Mouse (Mus musculus): ENCODE data around the gene Ctla2a. TPM values are rescaled to one million over a fixed set of nuclear protein-coding genes. Genes with fewer than 3 reads are reported as not detected.
A peak's percentile ranks its signal among the peaks of the same experiment; 100 is the strongest.
"Not testable (repeated sequence)": the region's sequence is repeated elsewhere in the genome, so short reads cannot be mapped to it uniquely, and the experiment has no call there.

Ctla2a gene
- polyA plus RNA-seq, 2 experiments = 18.4 to 30.2 TPM

GRCm38 (mm10) chr13:60897328-60897727 lies 39.1 kb downstream of the Ctla2a start, which contains the start of gene Ctla2b:
Gene Ctla2b (minus strand): TSS chr13:60897447.
- Histone ChIP-seq H3K4me2 (replicated peaks; ENCODE audit: low read depth, low read length, severe bottlenecking) (no peak within 1 kb of the TSS), H3K9me3 (ENCODE audit: control insufficient read depth, low read length) (no peaks in the 10 kb centered on the region), H3K4me3 (replicated peaks; ENCODE audit: low read length) (no peak within 1 kb of the TSS), H3K27me3 (ENCODE audit: control insufficient read depth, insufficient read depth, low read length) (no peaks in the 10 kb centered on the region), H3K27ac (replicated peaks; ENCODE audit: low read depth, low read length) (no peak within 1 kb of the TSS), H3K4me1 (ENCODE audit: control insufficient read depth, insufficient read depth, low read length) (no peaks in the 10 kb centered on the region), H3K36me3 (ENCODE audit: control insufficient read depth, insufficient read depth, low read length) (no peaks in the 10 kb centered on the region), H3K9ac (ENCODE audit: low read depth, low read length, severe bottlenecking) (no peak within 1 kb of the TSS)
- DNase-seq (ENCODE audit: low spot score) (peak; percentile 4), ATAC-seq (ENCODE audit: low FRiP score, low read depth) (no peak)
- 69% methylated on average over 3 of the region's 3 CpGs for WGBS
- no peak for TF ChIP-seq POLR2A (IDR thresholded peaks at IDR 0.05; ENCODE audit: borderline replicate concordance, extremely low read depth, insufficient read depth, insufficient read length)

GRCm38 (mm10) chr13:60896794-60897193 lies 39.6 kb downstream of the Ctla2a start, which contains the start of gene Gm49392:
Gene Gm49392 (minus strand): TSS chr13:60896894.
- not testable (repeated sequence) for H3K36me3 ChIP-seq (ENCODE audit: control insufficient read depth, insufficient read depth, low read length); H3K9ac ChIP-seq (ENCODE audit: low read depth, low read length, severe bottlenecking); ATAC-seq (ENCODE audit: low FRiP score, low read depth); H3K27ac ChIP-seq (replicated peaks; ENCODE audit: low read depth, low read length); H3K4me3 ChIP-seq (replicated peaks; ENCODE audit: low read length); DNase-seq (ENCODE audit: low spot score); H3K27me3 ChIP-seq (ENCODE audit: control insufficient read depth, insufficient read depth, low read length); H3K4me1 ChIP-seq (ENCODE audit: control insufficient read depth, insufficient read depth, low read length); H3K4me2 ChIP-seq (replicated peaks; ENCODE audit: low read depth, low read length, severe bottlenecking); H3K9me3 ChIP-seq (ENCODE audit: control insufficient read depth, low read length)
- WGBS = 84% methylated on average over 7 of the region's 8 CpGs

- no peak for TF ChIP-seq POLR2A (IDR thresholded peaks at IDR 0.05; ENCODE audit: borderline replicate concordance, extremely low read depth, insufficient read depth, insufficient read length)
- Histone ChIP-seq H3K36me3 (ENCODE audit: control insufficient read depth, insufficient read depth, low read length) (no peaks in the 10 kb centered on the region), H3K9ac (ENCODE audit: low read depth, low read length, severe bottlenecking) (no peak overlapping the region), H3K9me3 (ENCODE audit: control insufficient read depth, low read length) (no peaks in the 10 kb centered on the region), H3K4me2 (replicated peaks; ENCODE audit: low read depth, low read length, severe bottlenecking) (no peak overlapping the region), H3K4me3 (replicated peaks; ENCODE audit: low read length) (no peak overlapping the region), H3K4me1 (ENCODE audit: control insufficient read depth, insufficient read depth, low read length) (no peaks in the 10 kb centered on the region), H3K27me3 (ENCODE audit: control insufficient read depth, insufficient read depth, low read length) (no peaks in the 10 kb centered on the region), H3K27ac (replicated peaks; ENCODE audit: low read depth, low read length) (no peak overlapping the region)
- no peak for DNase-seq (ENCODE audit: low spot score)
- no peak for ATAC-seq (ENCODE audit: low FRiP score, low read depth)
Observed at GRCm38 (mm10) chr13:60895406-60896160, 40.8 kb downstream of the Ctla2a start.

DNA sequence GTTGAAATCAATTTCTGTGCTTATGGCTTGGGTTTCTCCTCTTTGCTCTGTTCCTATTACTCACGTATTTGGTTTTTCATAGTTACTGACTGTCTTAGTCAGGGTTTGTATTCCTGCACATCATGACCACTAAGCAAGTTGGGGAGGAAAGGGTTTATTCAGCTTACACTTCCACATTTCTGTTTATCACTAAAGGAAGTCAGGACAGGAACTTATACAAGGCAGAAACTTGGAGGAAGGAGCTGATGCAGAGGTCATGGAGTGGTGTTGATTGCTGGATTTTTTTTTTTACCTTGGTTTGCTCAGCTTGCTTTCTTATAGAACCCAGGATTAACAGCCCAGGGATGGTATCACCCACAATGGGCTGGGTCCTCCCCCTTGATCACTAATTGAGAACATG lies 44.1 kb downstream of the Ctla2a start:
- ATAC-seq (ENCODE audit: low FRiP score, low read depth) (no peak), DNase-seq (ENCODE audit: low spot score) (no peak)
- Histone ChIP-seq H3K36me3 (ENCODE audit: control insufficient read depth, insufficient read depth, low read length) (no peaks in the 10 kb centered on the region), H3K27ac (replicated peaks; ENCODE audit: low read depth, low read length) (no peak overlapping the region), H3K9me3 (ENCODE audit: control insufficient read depth, low read length) (no peaks in the 10 kb centered on the region), H3K4me2 (replicated peaks; ENCODE audit: low read depth, low read length, severe bottlenecking) (no peak overlapping the region), H3K4me3 (replicated peaks; ENCODE audit: low read length) (no peak overlapping the region), H3K4me1 (ENCODE audit: control insufficient read depth, insufficient read depth, low read length) (no peaks in the 10 kb centered on the region), H3K9ac (ENCODE audit: low read depth, low read length, severe bottlenecking) (no peak overlapping the region), H3K27me3 (ENCODE audit: control insufficient read depth, insufficient read depth, low read length) (no peaks in the 10 kb centered on the region)
- 86% methylated on average over 1 of the region's 1 CpGs for WGBS
- TF ChIP-seq POLR2A (IDR thresholded peaks at IDR 0.05; ENCODE audit: borderline replicate concordance, extremely low read depth, insufficient read depth, insufficient read length) = no peak

Other genes starting within 250 kb of the Ctla2a start
- gene BC051665, start 150.3 kb downstream of the Ctla2a start, polyA plus RNA-seq (2012; rRNA removed) = not detected in 2 replicates
- gene BC051665, start 150.3 kb downstream of the Ctla2a start, polyA plus RNA-seq (2014; fragmentation: Nextera tagmentation; extraction: Ambion mirVana) = not detected in 2 replicates
- not detected in 2 replicates for gene Ctsll3, start 133.8 kb downstream of the Ctla2a start, polyA plus RNA-seq (2012; rRNA removed)
- gene Ctsll3, start 133.8 kb downstream of the Ctla2a start, polyA plus RNA-seq (2014; fragmentation: Nextera tagmentation; extraction: Ambion mirVana) = 0.45 TPM in 1 of 2 replicates, not detected in the other
- gene 4930486L24Rik, start 72.2 kb downstream of the Ctla2a start, polyA plus RNA-seq (2012; rRNA removed) = 0.12 TPM in 1 of 2 replicates, not detected in the other
- not detected in 2 replicates for gene 4930486L24Rik, start 72.2 kb downstream of the Ctla2a start, polyA plus RNA-seq (2014; fragmentation: Nextera tagmentation; extraction: Ambion mirVana)
- 0.24 TPM in 1 of 2 replicates, not detected in the other for gene Gm49392, start 39.7 kb downstream of the Ctla2a start, polyA plus RNA-seq (2012; rRNA removed)
- gene Gm49392, start 39.7 kb downstream of the Ctla2a start, polyA plus RNA-seq (2014; fragmentation: Nextera tagmentation; extraction: Ambion mirVana) = 0.36 TPM in 2 replicates
- 3.1 and 3.5 TPM in 2 replicates for gene Ctla2b, start 39.2 kb downstream of the Ctla2a start, polyA plus RNA-seq (2012; rRNA removed)
- 3.8 and 4.1 TPM in 2 replicates for gene Ctla2b, start 39.2 kb downstream of the Ctla2a start, polyA plus RNA-seq (2014; fragmentation: Nextera tagmentation; extraction: Ambion mirVana)
- gene Tpbpb, start 31.7 kb downstream of the Ctla2a start, polyA plus RNA-seq (2012; rRNA removed) = 1.2 and 1.5 TPM in 2 replicates
- gene Tpbpb, start 31.7 kb downstream of the Ctla2a start, polyA plus RNA-seq (2014; fragmentation: Nextera tagmentation; extraction: Ambion mirVana) = not detected in 2 replicates
- not detected in 2 replicates for gene Gm49393, start 1.0 kb downstream of the Ctla2a start, polyA plus RNA-seq (2012; rRNA removed)
- not detected in 2 replicates for gene Gm49393, start 1.0 kb downstream of the Ctla2a start, polyA plus RNA-seq (2014; fragmentation: Nextera tagmentation; extraction: Ambion mirVana)
- 4.0 and 4.6 TPM in 2 replicates for gene Gm49391, start 54 bp downstream of the Ctla2a start, polyA plus RNA-seq (2012; rRNA removed)
- 1.6 and 3.5 TPM in 2 replicates for gene Gm49391, start 54 bp downstream of the Ctla2a start, polyA plus RNA-seq (2014; fragmentation: Nextera tagmentation; extraction: Ambion mirVana)
- 4.8 and 5.4 TPM in 2 replicates for gene Tpbpa, start 5.4 kb upstream of the Ctla2a start, polyA plus RNA-seq (2012; rRNA removed)
- gene Tpbpa, start 5.4 kb upstream of the Ctla2a start, polyA plus RNA-seq (2014; fragmentation: Nextera tagmentation; extraction: Ambion mirVana) = not detected in 2 replicates
- gene Ctsj, start 69.3 kb upstream of the Ctla2a start, polyA plus RNA-seq (2012; rRNA removed) = 1.1 and 1.3 TPM in 2 replicates
- gene Ctsj, start 69.3 kb upstream of the Ctla2a start, polyA plus RNA-seq (2014; fragmentation: Nextera tagmentation; extraction: Ambion mirVana) = not detected in 2 replicates
- gene Ctsq, start 104.0 kb upstream of the Ctla2a start, polyA plus RNA-seq (2012; rRNA removed) = not detected in 2 replicates
- not detected in 2 replicates for gene Ctsq, start 104.0 kb upstream of the Ctla2a start, polyA plus RNA-seq (2014; fragmentation: Nextera tagmentation; extraction: Ambion mirVana)
- gene Ctsr, start 227.6 kb upstream of the Ctla2a start, polyA plus RNA-seq (2012; rRNA removed) = 0.06 and 0.16 TPM in 2 replicates
- not detected in 2 replicates for gene Ctsr, start 227.6 kb upstream of the Ctla2a start, polyA plus RNA-seq (2014; fragmentation: Nextera tagmentation; extraction: Ambion mirVana)

Data from limb, embryonic 14.5 days (tissue).